Mouse (Mus musculus) frontal cortex, postnatal 10 days (tissue): Measurements from ENCODE around the gene Slc43a2.

Source experiments
- DNase-seq, 2 experiments: peaks; one replicate each; pipeline ENCODE4 v3.0.0; 2022; ENCODE audit warnings: low spot score in 2 of 2, mixed read lengths in 1 of 2

The Slc43a2 gene

GRCm38 (mm10) chr11:75571126-75571990 lies 39.9 kb downstream of the Slc43a2 start:
- no peak for DNase-seq

GRCm38 (mm10) chr11:75572301-75572791 lies 40.9 kb downstream of the Slc43a2 start:
- DNase-seq, result no peak

- DNase-seq, result peak; percentile 86 to 88
These were observed 41.6 kb downstream of the Slc43a2 start for GRCm38 (mm10) chr11:75572854-75573650.

GRCm38 (mm10) chr11:75574378-75575123 lies 43.1 kb downstream of the Slc43a2 start:
- no peak for DNase-seq

- no peak for DNase-seq
These were observed 44.1 kb downstream of the Slc43a2 start for GRCm38 (mm10) chr11:75575560-75576123.

GRCm38 (mm10) chr11:75578609-75579008 lies 47.1 kb downstream of the Slc43a2 start:
- DNase-seq, result no peak

GRCm38 (mm10) chr11:75581495-75582149 lies 50.1 kb downstream of the Slc43a2 start:
- no peak for DNase-seq

- DNase-seq, result no peak
These were observed 52.0 kb downstream of the Slc43a2 start for GRCm38 (mm10) chr11:75583521-75583920.

- DNase-seq, result no peak
These were observed 53.6 kb downstream of the Slc43a2 start for GRCm38 (mm10) chr11:75585061-75585460.

GRCm38 (mm10) chr11:75585978-75586377 lies 54.5 kb downstream of the Slc43a2 start:
- no peak for DNase-seq

- no peak for DNase-seq
These were observed 55.5 kb downstream of the Slc43a2 start for GRCm38 (mm10) chr11:75586963-75587362.

- DNase-seq, result peak; percentile 93 to 95
These were observed 56.2 kb downstream of the Slc43a2 start, which contains the start of gene Pitpna for GRCm38 (mm10) chr11:75587493-75588284. Gene Pitpna (plus strand): TSS chr11:75588097.

GRCm38 (mm10) chr11:75588285-75588941 lies 56.9 kb downstream of the Slc43a2 start:
- DNase-seq, result no peak

- DNase-seq, result no peak
These were observed 61.1 kb downstream of the Slc43a2 start for GRCm38 (mm10) chr11:75592612-75593011.

- no peak for DNase-seq
These were observed 62.9 kb downstream of the Slc43a2 start for GRCm38 (mm10) chr11:75594431-75594830.

GRCm38 (mm10) chr11:75595404-75595803 lies 63.9 kb downstream of the Slc43a2 start:
- DNase-seq, result no peak

GRCm38 (mm10) chr11:75595816-75596215 lies 64.3 kb downstream of the Slc43a2 start:
- no peak for DNase-seq

- no peak for DNase-seq
These were observed 65.3 kb downstream of the Slc43a2 start for GRCm38 (mm10) chr11:75596726-75597255.

GRCm38 (mm10) chr11:75598004-75598403 lies 66.5 kb downstream of the Slc43a2 start:
- no peak for DNase-seq
